Mouse (Mus musculus): Measurements from ENCODE around the gene Rnf152. TPM values are rescaled to one million over a fixed set of nuclear protein-coding genes. Genes with fewer than 3 reads are reported as not detected.
A peak's percentile ranks its signal among the peaks of the same experiment; 100 is the strongest.

Rnf152 gene
- polyA plus RNA-seq, 1 experiment = 0.16 TPM

DNA sequence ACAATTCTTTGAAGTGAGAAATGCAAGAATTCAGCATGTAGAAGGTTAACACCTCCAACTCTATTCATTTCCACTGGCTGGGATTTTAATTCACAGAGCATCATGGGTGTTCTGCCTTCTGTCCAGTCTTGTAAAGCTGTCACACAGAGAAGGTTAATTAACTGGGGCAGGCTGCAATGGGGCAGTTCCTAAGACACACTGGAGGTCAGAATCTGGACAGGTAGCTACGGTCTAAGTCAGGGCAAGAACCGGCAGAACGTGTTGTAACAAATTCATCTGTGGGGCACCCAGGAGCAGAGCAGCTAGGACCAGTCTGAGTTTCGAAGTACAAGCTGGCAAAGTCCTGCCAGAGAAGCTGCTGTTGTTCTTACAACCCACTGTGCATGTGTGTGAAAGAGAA lies 2.4 kb upstream of the Rnf152 start:
- 82% methylated on average over 4 of the region's 4 CpGs for WGBS
- TF ChIP-seq POLR2A (IDR thresholded peaks at IDR 0.05; ENCODE audit: control insufficient read depth, extremely low read depth, insufficient read depth, low read length, poor library complexity) = no peak
- TF ChIP-seq CTCF (IDR thresholded peaks at IDR 0.05; ENCODE audit: borderline replicate concordance, control insufficient read depth, extremely low read depth, insufficient read depth, low read length, poor library complexity) = no peak
- H3K27ac ChIP-seq (ENCODE audit: control insufficient read depth, insufficient read depth, low read length) = no peak overlapping the region
- no peak overlapping the region for H3K4me3 ChIP-seq (ENCODE audit: control insufficient read depth, insufficient read depth, low read length)
- no peak for DNase-seq
- peaks cover 9% of the 10 kb centered on the region; the same call in 1 of the 2 replicates for H3K4me1 ChIP-seq (replicated peaks; ENCODE audit: control insufficient read depth, insufficient read depth, low read length)
- no peaks in the 10 kb centered on the region for H3K36me3 ChIP-seq (ENCODE audit: control insufficient read depth, insufficient read depth, low read length)
- H3K27me3 ChIP-seq (ENCODE audit: control insufficient read depth, insufficient read depth, low read length) = peaks cover 8% of the 10 kb centered on the region

DNA sequence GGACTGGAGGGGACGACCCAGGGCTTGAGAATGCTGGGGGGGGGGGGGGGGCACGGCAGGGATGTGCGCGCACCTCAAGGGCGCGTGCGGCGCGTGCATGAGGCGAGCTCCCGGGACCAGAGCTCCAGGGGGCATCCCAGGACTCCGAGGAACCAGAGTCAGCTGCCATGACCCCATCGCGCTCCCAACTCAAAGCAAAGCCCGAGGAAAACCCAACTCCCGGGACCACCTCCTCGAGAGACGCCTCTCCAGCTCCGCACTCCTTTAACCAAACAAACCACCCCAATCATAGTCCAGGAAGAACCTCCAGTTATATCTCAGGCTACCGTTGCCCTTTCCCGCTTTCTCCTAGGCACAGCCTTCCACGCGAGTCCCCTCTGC lies 610 bp downstream of the Rnf152 start:
- H3K36me3 ChIP-seq (ENCODE audit: control insufficient read depth, insufficient read depth, low read length) = no peaks in the 10 kb centered on the region
- no peak for DNase-seq
- TF ChIP-seq POLR2A (IDR thresholded peaks at IDR 0.05; ENCODE audit: control insufficient read depth, extremely low read depth, insufficient read depth, low read length, poor library complexity) (no peak), CTCF (IDR thresholded peaks at IDR 0.05; ENCODE audit: borderline replicate concordance, control insufficient read depth, extremely low read depth, insufficient read depth, low read length, poor library complexity) (no peak)
- H3K4me3 ChIP-seq (ENCODE audit: control insufficient read depth, insufficient read depth, low read length) = peak overlapping the region; percentile 58
- peaks cover 8% of the 10 kb centered on the region for H3K27me3 ChIP-seq (ENCODE audit: control insufficient read depth, insufficient read depth, low read length)
- H3K27ac ChIP-seq (ENCODE audit: control insufficient read depth, insufficient read depth, low read length) = no peak overlapping the region
- H3K4me1 ChIP-seq (replicated peaks; ENCODE audit: control insufficient read depth, insufficient read depth, low read length) = peaks cover 9% of the 10 kb centered on the region; the same call in 1 of the 2 replicates
- WGBS = 2% methylated on average over 22 of the region's 23 CpGs

DNA sequence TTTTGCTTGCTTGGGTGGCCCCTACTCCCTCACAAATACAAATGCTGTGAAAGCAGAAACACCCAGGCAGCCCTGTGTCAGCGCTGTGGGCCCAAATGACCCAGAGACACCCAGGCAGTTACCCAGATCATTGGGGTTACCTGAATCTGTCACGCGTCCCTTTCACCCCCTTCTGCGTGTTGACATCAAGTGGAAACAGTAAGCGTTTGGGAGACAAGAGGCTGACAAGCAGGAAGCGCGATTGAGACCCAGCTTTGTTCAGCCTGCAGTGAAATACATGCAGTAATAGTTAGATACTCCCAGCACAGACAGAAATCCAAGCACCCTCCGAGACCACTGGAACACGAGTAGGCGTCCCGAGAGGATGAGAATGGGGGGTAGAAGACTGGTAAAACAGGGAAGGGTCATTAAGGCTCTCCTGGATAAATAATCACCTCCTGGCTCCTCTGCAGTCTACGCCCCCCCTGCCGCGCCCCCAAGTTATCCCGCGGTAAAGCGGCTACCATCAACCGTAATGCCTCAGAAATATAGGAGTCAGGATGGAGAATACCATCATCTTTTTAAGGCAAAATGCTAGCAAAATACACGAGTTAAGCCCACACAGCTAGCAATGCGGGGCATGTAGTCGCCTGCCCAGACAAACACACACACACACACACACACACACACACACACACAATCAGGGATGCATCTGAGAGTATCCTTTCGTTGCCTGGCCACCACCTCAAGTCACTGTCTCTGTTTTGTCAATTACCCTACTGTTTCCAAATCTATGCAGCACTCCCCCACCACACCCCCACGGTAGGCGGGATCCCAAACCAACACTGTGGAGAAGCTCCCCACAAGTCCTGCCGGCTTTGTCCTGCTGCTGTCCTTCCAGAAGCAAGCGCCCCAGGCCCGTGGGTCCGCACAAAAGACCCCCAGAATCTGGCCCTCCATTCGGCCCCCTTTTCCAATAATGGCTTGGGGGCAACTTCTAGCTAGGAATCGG lies 1.3 kb downstream of the Rnf152 start:
- no peak for DNase-seq
- 24% methylated on average over 30 of the region's 30 CpGs for WGBS
- H3K27ac ChIP-seq (ENCODE audit: control insufficient read depth, insufficient read depth, low read length) = no peak overlapping the region
- H3K4me1 ChIP-seq (replicated peaks; ENCODE audit: control insufficient read depth, insufficient read depth, low read length) = peaks cover 9% of the 10 kb centered on the region; the same call in 1 of the 2 replicates
- H3K4me3 ChIP-seq (ENCODE audit: control insufficient read depth, insufficient read depth, low read length) = peak overlapping the region; percentile 58
- TF ChIP-seq POLR2A (IDR thresholded peaks at IDR 0.05; ENCODE audit: control insufficient read depth, extremely low read depth, insufficient read depth, low read length, poor library complexity) = no peak
- no peak for TF ChIP-seq CTCF (IDR thresholded peaks at IDR 0.05; ENCODE audit: borderline replicate concordance, control insufficient read depth, extremely low read depth, insufficient read depth, low read length, poor library complexity)
- H3K36me3 ChIP-seq (ENCODE audit: control insufficient read depth, insufficient read depth, low read length) = no peaks in the 10 kb centered on the region
- peaks cover 8% of the 10 kb centered on the region for H3K27me3 ChIP-seq (ENCODE audit: control insufficient read depth, insufficient read depth, low read length)

DNA sequence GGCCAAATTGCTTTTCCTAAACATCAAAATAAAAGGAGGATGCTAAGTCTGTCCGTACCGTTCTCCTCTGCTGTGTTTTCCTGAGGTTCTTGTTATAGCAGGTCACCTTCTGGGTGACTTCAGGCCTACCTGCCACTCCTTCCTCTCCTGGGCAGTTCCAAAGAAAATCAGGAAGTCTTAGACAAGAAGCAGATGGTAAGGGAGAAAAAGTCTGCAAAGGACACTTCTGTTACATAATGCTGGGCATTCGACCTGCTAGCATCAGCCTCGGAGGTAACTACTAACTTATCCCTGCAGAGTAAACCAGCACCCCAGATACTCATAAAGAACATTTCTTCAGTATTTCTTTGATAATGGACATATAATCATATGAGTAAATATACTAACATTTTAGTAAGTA lies 4.7 kb downstream of the Rnf152 start:
- TF ChIP-seq POLR2A (IDR thresholded peaks at IDR 0.05; ENCODE audit: control insufficient read depth, extremely low read depth, insufficient read depth, low read length, poor library complexity) = no peak
- TF ChIP-seq CTCF (IDR thresholded peaks at IDR 0.05; ENCODE audit: borderline replicate concordance, control insufficient read depth, extremely low read depth, insufficient read depth, low read length, poor library complexity) = no peak
- peaks cover 9% of the 10 kb centered on the region; the same call in 1 of the 2 replicates for H3K4me1 ChIP-seq (replicated peaks; ENCODE audit: control insufficient read depth, insufficient read depth, low read length)
- H3K27ac ChIP-seq (ENCODE audit: control insufficient read depth, insufficient read depth, low read length) = no peak overlapping the region
- no peak for DNase-seq
- no peaks in the 10 kb centered on the region for H3K36me3 ChIP-seq (ENCODE audit: control insufficient read depth, insufficient read depth, low read length)
- WGBS = 91% methylated on average over 4 of the region's 4 CpGs
- no peak overlapping the region for H3K4me3 ChIP-seq (ENCODE audit: control insufficient read depth, insufficient read depth, low read length)
- peaks cover 8% of the 10 kb centered on the region for H3K27me3 ChIP-seq (ENCODE audit: control insufficient read depth, insufficient read depth, low read length)

DNA sequence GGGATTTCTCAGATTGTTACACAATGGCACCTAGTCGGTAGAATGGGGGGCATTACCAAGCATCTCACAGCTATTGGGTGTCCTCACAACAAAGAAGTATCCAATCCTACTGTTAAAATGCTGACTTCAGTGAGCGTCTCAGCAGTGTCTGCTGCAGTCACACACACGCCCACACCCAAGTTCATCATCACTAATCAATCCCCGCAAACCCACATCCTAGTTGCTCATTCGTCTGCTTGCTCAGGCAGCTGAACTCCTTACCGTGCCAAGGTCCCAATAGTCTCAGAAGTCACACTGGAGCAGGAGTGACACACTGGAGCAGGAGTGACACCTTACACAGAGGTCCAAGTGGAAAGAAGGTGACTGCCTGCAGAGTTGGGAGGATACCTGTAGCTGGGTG lies 14.2 kb downstream of the Rnf152 start:
- 92% methylated on average over 6 of the region's 6 CpGs for WGBS
- TF ChIP-seq CTCF (IDR thresholded peaks at IDR 0.05; ENCODE audit: borderline replicate concordance, control insufficient read depth, extremely low read depth, insufficient read depth, low read length, poor library complexity) = no peak
- TF ChIP-seq POLR2A (IDR thresholded peaks at IDR 0.05; ENCODE audit: control insufficient read depth, extremely low read depth, insufficient read depth, low read length, poor library complexity) = no peak
- Histone ChIP-seq H3K27me3 (ENCODE audit: control insufficient read depth, insufficient read depth, low read length) (no peaks in the 10 kb centered on the region), H3K4me3 (ENCODE audit: control insufficient read depth, insufficient read depth, low read length) (no peak overlapping the region), H3K36me3 (ENCODE audit: control insufficient read depth, insufficient read depth, low read length) (no peaks in the 10 kb centered on the region), H3K27ac (ENCODE audit: control insufficient read depth, insufficient read depth, low read length) (no peak overlapping the region), H3K4me1 (replicated peaks; ENCODE audit: control insufficient read depth, insufficient read depth, low read length) (no peaks in the 10 kb centered on the region)
- no peak for DNase-seq

DNA sequence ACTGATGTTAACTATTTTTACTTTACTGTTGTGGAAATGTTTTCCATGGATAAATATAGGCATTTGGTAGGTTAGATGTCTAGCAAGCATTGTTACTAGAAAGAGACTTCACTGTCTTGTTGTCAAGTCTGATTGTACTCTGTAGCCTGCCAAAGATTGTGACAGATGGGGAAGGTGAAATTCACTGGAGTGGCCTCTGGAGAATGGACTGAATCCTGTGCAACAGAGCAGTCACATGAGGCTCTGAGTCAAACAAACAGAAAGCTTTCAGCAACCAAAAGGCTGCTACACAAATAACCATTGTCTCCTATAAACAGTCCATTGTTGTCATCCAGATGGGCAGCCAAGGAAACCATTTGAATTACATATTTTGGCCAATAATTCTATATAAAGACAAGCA lies 15.6 kb downstream of the Rnf152 start:
- no peak overlapping the region for H3K4me3 ChIP-seq (ENCODE audit: control insufficient read depth, insufficient read depth, low read length)
- H3K27ac ChIP-seq (ENCODE audit: control insufficient read depth, insufficient read depth, low read length) = no peak overlapping the region
- no peaks in the 10 kb centered on the region for H3K4me1 ChIP-seq (replicated peaks; ENCODE audit: control insufficient read depth, insufficient read depth, low read length)
- no peak for DNase-seq
- H3K27me3 ChIP-seq (ENCODE audit: control insufficient read depth, insufficient read depth, low read length) = no peaks in the 10 kb centered on the region
- TF ChIP-seq CTCF (IDR thresholded peaks at IDR 0.05; ENCODE audit: borderline replicate concordance, control insufficient read depth, extremely low read depth, insufficient read depth, low read length, poor library complexity) = no peak
- no peak for TF ChIP-seq POLR2A (IDR thresholded peaks at IDR 0.05; ENCODE audit: control insufficient read depth, extremely low read depth, insufficient read depth, low read length, poor library complexity)
- no peaks in the 10 kb centered on the region for H3K36me3 ChIP-seq (ENCODE audit: control insufficient read depth, insufficient read depth, low read length)

All from thymus, adult 2 months (tissue).